Mouse (Mus musculus) embryonic fibroblast, embryonic 13.5 days (primary cell): ENCODE measurements around the gene Olfr1487. TPM values are rescaled to one million over a fixed set of nuclear protein-coding genes. Genes with fewer than 3 reads are reported as not detected.
"Not testable (repeated sequence)": the region's sequence is repeated elsewhere in the genome, so short reads cannot be mapped to it uniquely, and the experiment has no call there.

Source experiments
- H3K27ac ChIP-seq: 2 replicates; pipeline ENCODE4 v1.5.1; 2012; ENCODE audit warnings: low read length, control low read depth, inconsistent platforms; ENCODE audit not compliant: insufficient read depth
- H3K4me1 ChIP-seq: 2 replicates; pipeline ENCODE4 v1.6.1; 2011; ENCODE audit warnings: low read length; ENCODE audit not compliant: control insufficient read depth, insufficient read depth
- H3K4me3 ChIP-seq: 2 replicates; pipeline ENCODE4 v1.5.1; 2011; ENCODE audit warnings: mild to moderate bottlenecking, control low read depth, low read length; ENCODE audit not compliant: insufficient read depth
- CTCF ChIP-seq: IDR thresholded peaks from 2 replicates; pipeline ENCODE4 v1.5.1; 2011; ENCODE audit warnings: mild to moderate bottlenecking, control low read depth, low read length, moderate library complexity, borderline replicate concordance; ENCODE audit not compliant: insufficient read depth
- POLR2A ChIP-seq: IDR thresholded peaks from 2 replicates; pipeline ENCODE4 v1.6.1; 2011; ENCODE audit warnings: low read depth, mild to moderate bottlenecking, control low read depth, low read length, moderate library complexity
- polyA plus RNA-seq: library from polyadenylated mRNA; stranded (reverse); fragments of >200 nt; gene quantifications from 2 replicates; pipeline ENCODE4 v1.2.4, GENCODE M21; 2011; ENCODE audit warnings: low read depth; ENCODE audit not compliant: missing spikeins, insufficient read length

Gene Olfr1487
- polyA plus RNA-seq: not detected in 2 replicates

GRCm38 (mm10) chr19:13617075-13617474 lies at the start of gene Olfr1487:
Gene Olfr1487 (plus strand): TSS chr19:13617375.
- not testable (repeated sequence) for H3K4me1 ChIP-seq, H3K27ac ChIP-seq, H3K4me3 ChIP-seq

- no peak for TF ChIP-seq CTCF
- TF ChIP-seq POLR2A: no peak
- Histone ChIP-seq H3K27ac (no peak within 1 kb of the TSS), H3K4me3 (no peak within 1 kb of the TSS)
These were observed 34.0 kb upstream of the Olfr1487 start, which contains the start of gene Olfr1484 for GRCm38 (mm10) chr19:13583211-13583610. Gene Olfr1484 (plus strand): TSS chr19:13583511.

GRCm38 (mm10) chr19:13631321-13631720 lies 14.1 kb downstream of the Olfr1487 start, which contains the start of gene Olfr1489:
Gene Olfr1489 (plus strand): TSS chr19:13631621.
- Histone ChIP-seq H3K4me1 (no peaks in the 10 kb centered on the region), H3K4me3 (no peak within 1 kb of the TSS), H3K27ac (no peak within 1 kb of the TSS)
- no peak for TF ChIP-seq POLR2A

More at GRCm38 (mm10) chr19:13583211-13583610, 34.0 kb upstream of the Olfr1487 start, which contains the start of gene Olfr1484:
- no peaks in the 10 kb centered on the region for H3K4me1 ChIP-seq

- Histone ChIP-seq H3K27ac (no peak within 1 kb of the TSS), H3K4me1 (no peaks in the 10 kb centered on the region), H3K4me3 (no peak within 1 kb of the TSS)
- TF ChIP-seq POLR2A: no peak
- no peak for TF ChIP-seq CTCF
These were observed 33.6 kb downstream of the Olfr1487 start, which contains the start of gene Olfr1490 for GRCm38 (mm10) chr19:13650791-13651190. Gene Olfr1490 (plus strand): TSS chr19:13651091.

Other genes starting within 250 kb of the Olfr1487 start
- gene Olfr1469, start 209.5 kb upstream of the Olfr1487 start, polyA plus RNA-seq: not detected in 2 replicates
- gene Olfr1471, start 174.0 kb upstream of the Olfr1487 start, polyA plus RNA-seq: not detected in 2 replicates
- gene Olfr1472, start 161.3 kb upstream of the Olfr1487 start, polyA plus RNA-seq: not detected in 2 replicates
- not detected in 2 replicates for gene Olfr1474, start 147.8 kb upstream of the Olfr1487 start, polyA plus RNA-seq
- gene Olfr1475, start 137.2 kb upstream of the Olfr1487 start, polyA plus RNA-seq: not detected in 2 replicates
- not detected in 2 replicates for gene Olfr1477, start 116.8 kb upstream of the Olfr1487 start, polyA plus RNA-seq
- not detected in 2 replicates for gene Olfr1480, start 89.5 kb upstream of the Olfr1487 start, polyA plus RNA-seq
- gene Olfr1484, start 33.9 kb upstream of the Olfr1487 start, polyA plus RNA-seq: not detected in 2 replicates
- gene Olfr1489, start 14.2 kb downstream of the Olfr1487 start, polyA plus RNA-seq: not detected in 2 replicates
- not detected in 2 replicates for gene Olfr1490, start 33.7 kb downstream of the Olfr1487 start, polyA plus RNA-seq
- gene Olfr1491, start 79.9 kb downstream of the Olfr1487 start, polyA plus RNA-seq: not detected in 2 replicates
- gene Olfr1493-ps1, start 105.9 kb downstream of the Olfr1487 start, polyA plus RNA-seq: not detected in 2 replicates
- not detected in 2 replicates for gene Olfr1494, start 122.4 kb downstream of the Olfr1487 start, polyA plus RNA-seq
- not detected in 2 replicates for gene Olfr1495, start 147.2 kb downstream of the Olfr1487 start, polyA plus RNA-seq
- not detected in 2 replicates for gene Olfr1496, start 160.5 kb downstream of the Olfr1487 start, polyA plus RNA-seq
- gene Olfr1497, start 180.8 kb downstream of the Olfr1487 start, polyA plus RNA-seq: not detected in 2 replicates
- not detected in 2 replicates for gene Olfr1499, start 202.1 kb downstream of the Olfr1487 start, polyA plus RNA-seq
- gene Olfr1500, start 213.1 kb downstream of the Olfr1487 start, polyA plus RNA-seq: not detected in 2 replicates
- not detected in 2 replicates for gene Olfr1501, start 233.3 kb downstream of the Olfr1487 start, polyA plus RNA-seq
- gene Olfr1502, start 244.4 kb downstream of the Olfr1487 start, polyA plus RNA-seq: not detected in 2 replicates